Mouse (Mus musculus) adipocyte (in vitro differentiated cells): ENCODE measurements around the gene Pxn.
"Not testable (repeated sequence)": the region's sequence is repeated elsewhere in the genome, so short reads cannot be mapped to it uniquely, and the experiment has no call there.

Experiments used
- DNase-seq: peaks from one replicate; pipeline ENCODE4 v3.0.0-alpha.2; 2016; ENCODE audit warnings: low spot score

Pxn gene

GRCm38 (mm10) chr5:115486726-115487125, 19.8 kb upstream of the Pxn start:
- no peak for DNase-seq

GRCm38 (mm10) chr5:115487353-115487752, 19.1 kb upstream of the Pxn start:
- no peak for DNase-seq

- DNase-seq = no peak
Measured at GRCm38 (mm10) chr5:115487942-115488580, 18.4 kb upstream of the Pxn start.

GRCm38 (mm10) chr5:115488841-115489698, 17.4 kb upstream of the Pxn start:
- DNase-seq = peak; percentile 85

GRCm38 (mm10) chr5:115489699-115490637, 16.5 kb upstream of the Pxn start:
- DNase-seq = peak; percentile 96

GRCm38 (mm10) chr5:115490638-115491000, 15.9 kb upstream of the Pxn start:
- DNase-seq = no peak

GRCm38 (mm10) chr5:115491076-115491475, 15.4 kb upstream of the Pxn start:
- DNase-seq = no peak

- peak; percentile 84 for DNase-seq
Measured at GRCm38 (mm10) chr5:115491771-115492322, 14.6 kb upstream of the Pxn start.

GRCm38 (mm10) chr5:115492711-115493335, 13.7 kb upstream of the Pxn start:
- DNase-seq = peak; percentile 66

- DNase-seq = peak; percentile 72
Measured at GRCm38 (mm10) chr5:115493441-115493840, 13.0 kb upstream of the Pxn start.

- not testable (repeated sequence) for DNase-seq
Measured at GRCm38 (mm10) chr5:115495618-115496017, 10.9 kb upstream of the Pxn start.

GRCm38 (mm10) chr5:115497033-115497432, 9.4 kb upstream of the Pxn start:
- DNase-seq = no peak

- DNase-seq = no peak
Measured at GRCm38 (mm10) chr5:115498307-115499240, 7.9 kb upstream of the Pxn start.

GRCm38 (mm10) chr5:115500383-115500935, 6.0 kb upstream of the Pxn start:
- peak; percentile 23 for DNase-seq

GRCm38 (mm10) chr5:115503035-115503434, 3.4 kb upstream of the Pxn start:
- no peak for DNase-seq

- not testable (repeated sequence) for DNase-seq
Measured at GRCm38 (mm10) chr5:115505617-115506016, 859 bp upstream of the Pxn start.

GRCm38 (mm10) chr5:115507267-115507980, 948 bp downstream of the Pxn start:
- peak; percentile 33 for DNase-seq

- peak; percentile 59 for DNase-seq
Measured at GRCm38 (mm10) chr5:115507981-115508858, 1.7 kb downstream of the Pxn start.

- DNase-seq = no peak
Measured at GRCm38 (mm10) chr5:115508859-115509147, 2.3 kb downstream of the Pxn start.
